Mouse (Mus musculus) lung, postnatal 10 days (tissue): Measurements from ENCODE around the gene Wnt6.
A peak's percentile ranks its signal among the peaks of the same experiment; 100 is the strongest.

ENCODE experiments used
- DNase-seq: peaks from one replicate; pipeline ENCODE4 v3.0.0; 2021

Gene Wnt6

DNA sequence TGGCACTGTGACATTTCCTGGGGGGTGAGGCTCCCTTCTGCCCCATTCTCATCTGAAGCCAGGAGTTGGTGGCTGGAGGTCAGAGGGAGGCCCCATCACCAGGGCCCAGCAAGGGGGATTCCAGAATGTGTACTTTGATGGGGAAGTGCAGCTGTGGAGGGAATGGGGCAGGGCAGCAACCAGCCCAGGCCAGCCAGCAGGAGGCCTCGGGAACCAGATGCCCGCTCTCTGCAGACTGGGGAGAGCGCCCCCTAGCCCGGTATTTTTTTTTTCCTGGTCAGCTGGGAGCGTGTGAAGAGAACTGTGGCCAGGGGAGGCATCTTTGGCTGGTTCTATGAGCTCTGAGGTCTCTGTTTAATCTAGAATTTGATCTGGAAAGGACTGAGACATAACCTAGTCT lies 4.1 kb downstream of the Wnt6 start:
- peak; percentile 44 for DNase-seq

DNA sequence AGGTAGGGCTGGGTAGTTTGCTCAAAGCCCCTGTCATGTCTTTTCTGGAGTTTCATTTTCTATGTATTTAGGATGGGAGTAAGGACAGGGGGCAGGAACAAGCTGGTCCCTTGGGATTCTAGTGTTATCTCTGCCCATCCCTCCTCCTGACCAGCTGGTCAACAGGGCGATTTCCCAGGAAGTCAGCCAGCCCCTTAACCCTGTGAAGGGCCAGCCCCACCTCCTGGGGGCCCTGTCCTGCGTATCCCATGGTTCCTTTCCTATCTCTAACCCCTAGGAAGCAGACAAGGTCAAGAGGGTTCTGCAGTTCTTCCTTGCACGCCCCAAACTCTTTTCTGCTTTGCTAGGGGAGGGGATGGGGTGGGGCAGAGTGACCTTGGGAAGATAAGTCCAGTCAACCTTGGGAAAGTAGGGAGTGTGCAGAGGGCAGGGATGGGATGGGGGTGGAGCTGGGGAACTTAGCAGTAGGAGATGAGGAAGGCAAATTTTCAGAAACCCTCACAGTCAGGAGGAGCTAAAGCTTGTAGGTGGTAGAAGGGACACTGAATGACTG lies 7.3 kb downstream of the Wnt6 start:
- no peak for DNase-seq

DNA sequence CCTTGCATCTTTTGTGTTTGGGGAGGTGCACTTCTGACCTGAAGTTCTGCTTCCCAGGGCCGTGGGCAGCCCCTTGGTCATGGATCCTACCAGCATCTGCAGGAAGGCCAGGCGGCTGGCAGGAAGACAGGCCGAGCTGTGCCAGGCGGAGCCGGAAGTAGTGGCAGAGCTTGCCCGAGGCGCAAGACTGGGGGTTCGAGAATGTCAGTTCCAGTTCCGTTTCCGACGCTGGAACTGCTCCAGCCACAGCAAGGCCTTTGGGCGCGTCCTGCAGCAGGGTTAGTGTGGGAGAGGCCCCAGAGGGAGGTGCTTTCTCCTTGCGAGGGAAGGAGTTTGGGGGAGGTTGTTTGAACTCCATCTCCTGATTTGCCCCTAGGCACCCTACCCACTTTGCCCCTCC lies 10.4 kb downstream of the Wnt6 start:
- DNase-seq: peak; percentile 32

DNA sequence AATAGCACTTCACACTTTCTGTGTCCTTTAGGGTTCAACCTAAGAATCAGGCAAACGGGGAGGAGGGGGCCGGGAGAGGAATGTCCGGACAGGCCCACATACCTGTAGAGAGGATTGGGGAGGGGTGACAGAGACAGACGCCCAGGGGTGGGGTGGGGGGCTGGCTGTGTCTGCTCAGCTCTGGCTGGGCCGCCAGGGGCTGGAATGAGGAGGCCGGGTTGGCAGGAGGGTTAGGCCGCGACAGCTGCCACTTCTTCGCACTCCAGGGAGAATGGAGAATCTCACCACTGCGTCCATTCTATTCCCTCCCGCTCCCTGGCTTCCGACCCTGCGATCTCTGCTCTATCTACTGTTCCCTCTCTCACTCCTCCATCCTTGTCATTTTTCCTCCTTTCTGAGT lies 11.9 kb downstream of the Wnt6 start:
- DNase-seq: no peak

DNA sequence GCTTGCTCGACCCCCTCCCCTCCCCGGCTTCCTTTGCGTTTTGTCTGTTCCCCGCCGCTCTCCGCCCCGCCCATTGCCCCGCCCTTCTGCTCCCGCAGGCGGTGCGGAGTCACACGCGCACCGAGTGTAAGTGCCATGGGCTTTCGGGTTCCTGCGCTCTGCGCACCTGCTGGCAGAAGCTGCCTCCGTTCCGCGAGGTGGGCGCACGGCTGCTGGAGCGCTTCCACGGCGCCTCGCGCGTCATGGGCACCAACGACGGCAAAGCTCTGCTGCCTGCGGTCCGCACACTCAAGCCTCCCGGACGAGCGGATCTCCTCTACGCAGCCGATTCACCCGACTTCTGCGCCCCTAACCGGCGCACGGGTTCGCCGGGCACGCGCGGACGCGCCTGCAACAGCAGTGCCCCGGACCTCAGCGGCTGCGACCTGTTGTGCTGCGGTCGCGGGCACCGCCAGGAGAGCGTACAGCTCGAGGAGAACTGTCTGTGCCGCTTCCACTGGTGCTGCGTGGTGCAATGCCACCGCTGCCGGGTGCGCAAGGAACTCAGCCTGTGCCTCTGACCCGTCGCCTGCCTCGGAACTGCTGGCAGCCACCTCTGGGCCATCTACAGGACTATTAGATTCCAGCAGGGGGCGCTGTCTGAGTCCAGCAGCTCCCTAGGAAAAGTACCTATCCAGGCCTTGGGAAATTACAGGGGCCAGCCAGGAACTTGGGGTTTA lies 12.5 kb downstream of the Wnt6 start:
- peak; percentile 72 for DNase-seq

DNA sequence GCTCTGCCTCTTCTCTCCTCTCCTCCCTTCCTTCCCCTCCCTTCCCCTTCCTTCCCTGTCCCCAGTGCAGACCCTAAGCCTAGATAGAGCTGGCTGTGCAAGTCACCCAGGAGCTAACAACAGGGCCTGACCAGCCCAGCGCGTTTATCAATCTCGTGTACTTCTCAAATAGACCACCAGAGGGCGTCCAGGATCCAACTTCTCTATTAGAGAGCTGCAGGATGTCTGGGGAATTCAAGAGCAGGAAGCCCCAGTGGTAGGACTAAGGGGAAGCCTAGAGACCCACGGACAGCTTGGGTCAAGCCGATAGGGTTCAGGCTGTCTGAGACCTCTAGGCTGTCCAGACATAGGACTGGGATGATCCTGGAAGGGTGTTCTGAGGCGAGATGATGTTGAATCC lies 16.2 kb downstream of the Wnt6 start:
- peak; percentile 87 for DNase-seq

DNA sequence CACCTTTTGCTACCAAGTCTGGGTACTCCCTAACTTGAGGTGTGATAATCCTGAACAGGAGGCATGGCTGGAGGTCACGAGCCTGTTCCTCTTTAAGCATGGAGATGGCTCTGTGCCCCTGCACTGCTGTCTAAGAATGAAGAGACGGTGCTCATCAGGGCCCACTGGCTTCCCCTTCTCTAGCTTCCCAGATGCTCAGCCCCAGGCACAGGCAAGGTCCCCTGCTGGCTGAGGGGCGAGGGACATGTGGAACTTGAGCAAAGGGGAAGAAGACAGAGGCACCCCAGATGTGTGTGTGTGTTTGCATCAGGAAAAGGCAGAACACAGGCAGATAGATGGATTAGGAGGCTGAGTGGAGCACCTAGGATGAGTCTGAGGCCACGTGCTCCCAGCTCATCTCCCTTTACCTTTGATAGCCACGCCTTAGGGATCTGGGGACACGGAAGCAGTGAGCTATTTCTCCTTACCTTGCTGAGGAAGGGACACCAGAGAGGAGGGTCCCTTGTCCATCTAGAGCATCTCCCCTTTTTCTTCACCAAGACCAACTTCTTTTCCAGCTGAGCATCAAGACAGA lies 17.0 kb downstream of the Wnt6 start:
- DNase-seq: no peak

DNA sequence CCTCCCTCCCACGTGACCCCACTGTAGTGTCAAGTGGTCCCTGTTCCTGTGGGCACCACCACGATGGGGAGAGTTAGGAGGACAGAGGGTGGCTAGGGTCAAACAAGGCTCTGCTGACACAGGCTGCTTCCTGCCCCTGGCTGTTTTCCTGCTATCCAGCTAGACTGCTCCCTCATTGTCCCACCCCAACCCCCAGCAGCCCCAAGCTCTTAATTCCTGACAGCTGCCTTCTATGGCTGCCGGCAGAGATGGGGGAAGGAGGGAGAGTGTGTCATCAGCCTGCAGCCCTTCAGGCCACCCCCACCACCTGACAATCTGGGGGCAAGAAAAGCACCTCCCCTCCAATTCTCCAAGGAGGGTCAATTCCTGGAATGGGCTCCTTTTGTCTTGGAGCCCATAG lies 18.4 kb downstream of the Wnt6 start:
- DNase-seq: no peak

DNA sequence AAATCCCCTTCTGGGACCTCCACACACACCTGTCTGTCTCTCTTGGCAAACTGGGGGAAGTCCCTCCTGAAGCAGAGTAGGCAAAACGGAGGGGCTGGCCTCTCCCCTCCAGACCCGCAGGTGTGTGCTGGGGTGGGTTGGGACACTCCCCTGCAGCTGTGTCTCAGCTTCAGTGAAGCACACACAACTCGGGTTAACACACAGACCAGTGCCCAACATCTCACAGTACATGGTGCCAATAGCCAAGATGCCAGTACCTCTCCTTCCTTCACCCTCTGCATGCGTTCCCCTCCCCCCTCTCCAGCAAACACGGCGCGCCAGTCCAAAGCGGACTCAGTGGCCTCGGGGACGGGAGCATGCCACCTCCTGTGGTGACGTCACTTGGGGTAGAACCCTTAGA lies 19.6 kb downstream of the Wnt6 start, which contains the start of gene Wnt10a:
Gene Wnt10a (plus strand): TSS at position 268 of the 400 bp plus-strand sequence.
- DNase-seq: no peak

DNA sequence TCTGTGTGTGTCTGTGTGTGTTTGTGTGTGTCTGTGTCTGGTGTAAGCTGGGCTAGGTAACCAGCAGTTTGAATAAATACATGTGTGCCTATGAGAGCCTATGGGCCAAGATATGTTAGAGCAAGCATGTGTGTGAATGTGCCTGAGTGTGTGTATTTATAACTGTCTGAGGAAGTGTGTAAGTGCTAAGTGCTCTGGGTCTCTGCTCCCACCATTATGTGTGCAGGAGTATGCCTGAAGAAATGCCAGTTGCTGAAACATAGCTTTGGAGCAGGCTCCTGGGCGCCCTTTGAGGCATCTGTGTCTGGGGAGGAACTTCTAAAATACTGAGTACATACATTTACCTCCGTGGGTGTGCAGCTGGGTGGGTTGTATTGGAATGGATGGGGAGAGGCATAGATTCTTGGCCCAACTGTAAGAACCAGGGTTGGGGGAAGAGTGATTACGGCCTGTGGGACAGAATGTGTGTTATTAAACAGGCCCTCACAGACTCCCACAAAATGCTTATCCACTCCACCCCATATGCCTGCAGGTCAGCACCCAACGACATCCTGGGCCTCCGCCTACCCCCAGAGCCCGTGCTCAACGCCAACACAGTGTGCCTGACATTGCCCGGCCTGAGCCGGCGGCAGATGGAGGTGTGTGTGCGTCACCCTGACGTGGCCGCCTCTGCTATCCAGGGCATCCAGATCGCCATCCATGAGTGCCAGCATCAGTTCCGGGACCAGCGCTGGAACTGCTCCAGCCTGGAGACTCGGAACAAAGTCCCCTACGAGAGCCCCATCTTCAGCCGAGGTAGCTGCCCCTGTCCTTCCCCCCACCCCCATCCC lies 21.4 kb downstream of the Wnt6 start:
- DNase-seq: no peak

DNA sequence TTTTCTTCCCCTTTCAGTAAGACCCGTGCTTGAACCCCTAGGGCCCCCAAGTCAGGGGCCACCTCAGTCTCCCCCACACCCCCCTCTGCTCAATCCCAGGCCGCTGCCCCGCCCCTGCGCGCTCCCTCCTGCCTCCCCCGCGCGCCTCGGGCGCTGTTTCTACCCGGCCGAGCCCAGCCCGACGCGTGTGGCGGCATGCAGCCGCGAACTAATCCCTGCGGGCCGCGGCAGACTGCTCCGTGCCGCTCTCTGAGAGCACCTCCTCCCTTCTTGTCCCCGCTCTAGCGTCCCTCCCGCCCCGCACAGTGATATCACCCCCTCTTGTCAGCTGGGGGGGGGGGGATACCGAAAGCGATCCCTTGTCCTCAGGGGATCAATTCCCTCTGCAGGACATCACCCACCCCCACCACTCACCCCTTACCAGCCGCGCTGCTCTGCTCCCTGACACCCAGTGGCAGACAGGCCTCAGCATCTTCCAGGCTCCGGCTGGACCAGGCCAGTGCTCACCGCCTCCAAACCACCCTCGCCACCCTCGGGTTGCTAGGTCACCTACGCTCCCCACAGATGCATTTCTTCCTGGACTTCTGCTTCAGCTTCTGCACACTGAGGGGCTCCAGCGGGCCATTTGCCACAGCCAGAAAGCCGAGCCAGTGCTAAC lies 22.9 kb downstream of the Wnt6 start:
- DNase-seq: peak; percentile 27

DNA sequence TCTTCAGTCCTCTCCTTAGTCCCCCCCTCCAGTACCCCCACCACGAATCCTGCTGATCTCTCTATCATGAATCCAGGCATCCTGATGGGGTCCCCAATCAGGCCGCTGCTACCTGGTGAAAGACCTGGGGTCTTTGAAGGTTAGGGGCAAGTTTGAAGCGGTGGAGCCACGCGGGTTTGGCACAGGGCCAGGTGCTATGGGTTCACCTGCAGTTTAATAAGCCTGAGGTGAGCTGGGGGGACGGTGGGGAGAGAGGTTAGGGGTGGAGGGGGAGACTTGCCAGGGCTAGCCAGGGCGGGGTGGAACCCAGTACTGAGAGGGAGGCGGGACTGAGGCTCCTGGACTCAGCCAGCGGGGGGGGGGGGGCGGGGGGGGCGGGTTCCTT lies 23.4 kb downstream of the Wnt6 start:
- DNase-seq: no peak

DNA sequence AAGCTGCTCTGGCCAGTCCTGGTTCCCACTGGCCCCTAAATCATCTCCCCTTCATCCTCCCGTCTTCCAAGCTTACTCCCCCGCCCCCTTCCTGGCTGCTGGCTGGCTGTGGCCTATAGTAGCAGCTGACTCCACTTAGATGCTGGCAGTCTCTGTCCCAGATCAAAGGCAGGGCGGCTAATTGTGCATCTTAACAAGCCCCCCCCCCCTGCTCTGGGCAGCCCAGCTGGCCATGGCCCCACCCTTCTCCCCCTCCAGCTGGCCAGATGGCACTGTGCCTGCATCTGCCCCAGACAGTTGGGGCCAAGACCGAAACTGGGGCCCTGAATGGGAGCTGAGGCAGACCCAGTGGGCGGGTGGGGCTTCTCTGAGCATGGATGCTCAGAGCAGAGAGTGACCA lies 25.8 kb downstream of the Wnt6 start:
- DNase-seq: peak; percentile 72

DNA sequence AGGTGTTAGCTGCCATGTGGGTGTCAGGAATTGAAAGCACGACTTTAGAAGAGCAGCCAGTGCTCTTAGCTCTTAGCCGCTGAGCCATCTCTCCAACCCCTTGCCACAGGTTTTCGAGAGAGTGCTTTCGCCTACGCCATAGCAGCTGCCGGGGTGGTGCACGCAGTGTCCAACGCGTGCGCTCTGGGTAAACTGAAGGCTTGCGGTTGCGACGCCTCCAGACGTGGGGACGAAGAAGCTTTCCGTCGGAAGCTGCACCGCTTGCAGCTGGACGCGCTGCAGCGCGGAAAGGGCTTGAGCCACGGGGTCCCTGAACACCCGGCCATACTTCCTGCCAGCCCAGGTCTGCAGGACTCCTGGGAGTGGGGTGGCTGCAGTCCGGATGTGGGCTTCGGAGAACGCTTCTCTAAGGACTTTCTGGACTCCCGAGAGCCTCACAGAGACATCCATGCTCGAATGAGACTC lies 28.8 kb downstream of the Wnt6 start:
- DNase-seq: no peak

DNA sequence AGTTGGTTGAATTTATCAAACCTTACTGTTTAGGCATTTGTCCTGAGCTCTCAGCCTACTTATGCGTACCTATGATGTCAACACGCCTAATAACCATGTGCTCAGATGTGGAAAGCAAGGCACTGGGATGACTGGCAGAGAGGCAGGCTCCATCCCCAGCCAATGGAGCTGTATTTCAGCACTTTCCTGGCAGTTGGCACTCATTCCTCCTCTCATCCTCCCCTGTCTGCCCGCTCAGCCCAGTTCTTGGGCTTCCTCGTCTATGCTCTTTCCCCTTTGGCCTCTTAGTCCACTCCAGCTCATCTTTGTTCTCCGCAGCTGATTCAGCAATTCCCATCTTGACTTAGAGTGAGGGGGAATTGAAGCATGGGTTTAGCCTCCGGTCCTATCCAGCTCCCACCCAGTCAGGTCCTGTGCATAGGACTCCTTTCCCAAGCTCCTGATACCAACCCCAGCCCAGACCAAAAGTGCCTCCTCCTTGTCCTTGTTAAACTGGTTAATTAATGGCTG lies 30.0 kb downstream of the Wnt6 start:
- no peak for DNase-seq

DNA sequence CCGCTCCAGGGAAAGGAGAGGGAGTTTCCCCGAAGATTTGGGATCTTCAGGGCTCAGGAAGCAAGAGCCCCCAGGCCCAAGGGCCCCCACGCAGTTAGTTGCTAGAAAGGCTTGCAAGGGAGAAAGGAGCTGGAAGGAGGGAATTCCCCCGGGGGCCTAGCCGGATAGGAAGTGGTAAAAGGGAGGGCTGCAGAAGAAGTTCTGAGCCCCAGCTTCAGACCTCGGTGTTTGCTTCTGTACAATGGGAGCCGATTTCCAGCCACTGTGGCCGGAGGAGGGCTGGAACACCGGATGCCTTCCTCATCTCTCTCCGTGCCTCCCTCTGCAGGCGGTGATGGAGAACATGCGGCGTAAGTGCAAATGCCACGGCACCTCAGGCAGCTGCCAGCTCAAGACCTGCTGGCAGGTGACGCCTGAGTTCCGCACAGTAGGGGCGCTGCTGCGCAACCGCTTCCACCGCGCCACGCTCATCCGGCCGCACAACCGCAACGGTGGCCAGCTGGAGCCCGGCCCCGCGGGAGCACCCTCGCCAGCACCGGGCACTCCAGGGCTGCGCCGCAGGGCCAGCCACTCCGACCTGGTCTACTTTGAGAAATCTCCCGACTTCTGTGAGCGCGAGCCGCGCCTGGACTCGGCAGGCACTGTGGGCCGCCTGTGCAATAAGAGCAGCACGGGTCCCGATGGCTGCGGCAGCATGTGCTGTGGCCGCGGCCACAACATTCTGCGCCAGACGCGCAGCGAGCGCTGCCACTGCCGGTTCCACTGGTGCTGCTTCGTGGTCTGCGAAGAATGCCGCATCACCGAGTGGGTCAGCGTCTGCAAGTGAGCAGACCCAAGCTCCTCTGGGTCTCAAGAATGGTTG lies 31.3 kb downstream of the Wnt6 start:
- peak; percentile 69 for DNase-seq

DNA sequence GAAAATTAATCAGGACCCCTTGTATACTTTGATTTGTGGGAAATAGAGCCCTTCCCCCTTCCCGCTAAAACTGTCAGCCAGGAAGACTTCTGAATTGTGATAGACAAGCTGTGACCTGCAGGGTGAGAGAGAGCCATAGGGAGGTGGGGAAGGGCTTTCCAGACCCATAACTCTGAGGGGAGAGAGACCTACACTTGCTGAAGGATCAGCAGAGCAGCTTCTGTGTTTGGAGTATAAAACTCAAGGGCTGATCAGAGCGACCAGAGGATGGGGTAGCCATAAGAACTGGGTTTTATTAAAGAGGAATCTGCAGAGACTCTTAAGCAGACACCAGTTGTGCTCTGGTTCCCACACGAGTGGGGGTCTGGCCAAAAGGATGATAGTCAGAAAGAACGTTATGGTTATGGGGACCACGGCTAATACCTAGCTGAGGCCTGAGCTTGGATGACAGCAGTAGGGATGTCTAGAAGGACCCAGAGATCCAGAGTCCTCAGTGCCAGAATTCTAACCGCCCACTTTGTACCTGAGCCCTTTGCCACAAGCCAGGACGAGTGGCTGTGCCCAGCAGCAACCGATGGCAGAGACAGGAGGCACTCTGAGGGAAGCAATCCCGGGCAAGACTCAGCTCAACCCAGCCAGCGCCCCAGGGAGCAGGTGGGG lies 32.6 kb downstream of the Wnt6 start:
- no peak for DNase-seq

DNA sequence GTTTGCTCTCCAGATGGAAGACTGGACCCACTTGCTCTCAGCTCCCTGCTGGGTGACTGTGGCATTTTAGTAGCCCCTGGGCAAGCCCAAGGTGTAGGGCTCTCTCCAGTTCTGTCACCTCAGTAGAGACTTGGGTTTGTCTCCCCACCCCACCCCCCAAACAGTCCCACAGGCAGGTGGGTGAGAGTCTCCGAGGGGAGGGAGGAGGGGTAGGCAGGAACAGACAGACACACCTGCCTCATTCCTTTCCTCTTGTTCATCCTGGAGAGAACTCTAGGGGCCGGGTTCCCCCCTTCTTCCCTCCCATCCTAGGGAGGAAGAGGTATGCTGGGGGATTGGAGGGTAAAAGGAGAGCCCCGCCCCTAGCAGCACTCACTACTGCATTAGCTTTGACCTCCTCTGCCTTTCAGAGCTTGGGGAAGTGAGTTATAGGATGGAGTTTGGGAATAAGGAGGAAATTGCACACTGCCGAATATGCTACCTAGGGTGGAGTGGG lies 33.7 kb downstream of the Wnt6 start:
- no peak for DNase-seq

DNA sequence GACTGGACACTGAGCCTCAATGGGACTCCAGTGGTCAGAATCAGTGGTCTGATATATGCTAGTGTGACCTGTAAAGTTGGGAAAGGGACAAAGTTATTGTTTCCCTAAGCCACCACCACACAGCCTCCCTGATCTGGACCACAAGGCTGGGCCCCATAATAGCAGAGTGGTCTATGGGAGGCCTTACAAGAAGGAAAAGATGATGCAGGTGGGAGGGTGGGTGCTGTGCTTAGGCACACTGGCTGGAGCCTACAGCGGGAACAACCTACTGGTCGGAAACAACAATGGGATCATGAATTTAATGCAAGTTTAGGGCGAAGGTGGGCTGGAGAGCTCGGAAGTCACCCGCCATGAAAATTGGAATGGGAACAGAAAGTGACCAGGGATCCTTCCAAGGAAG lies 34.2 kb downstream of the Wnt6 start:
- DNase-seq: no peak

DNA sequence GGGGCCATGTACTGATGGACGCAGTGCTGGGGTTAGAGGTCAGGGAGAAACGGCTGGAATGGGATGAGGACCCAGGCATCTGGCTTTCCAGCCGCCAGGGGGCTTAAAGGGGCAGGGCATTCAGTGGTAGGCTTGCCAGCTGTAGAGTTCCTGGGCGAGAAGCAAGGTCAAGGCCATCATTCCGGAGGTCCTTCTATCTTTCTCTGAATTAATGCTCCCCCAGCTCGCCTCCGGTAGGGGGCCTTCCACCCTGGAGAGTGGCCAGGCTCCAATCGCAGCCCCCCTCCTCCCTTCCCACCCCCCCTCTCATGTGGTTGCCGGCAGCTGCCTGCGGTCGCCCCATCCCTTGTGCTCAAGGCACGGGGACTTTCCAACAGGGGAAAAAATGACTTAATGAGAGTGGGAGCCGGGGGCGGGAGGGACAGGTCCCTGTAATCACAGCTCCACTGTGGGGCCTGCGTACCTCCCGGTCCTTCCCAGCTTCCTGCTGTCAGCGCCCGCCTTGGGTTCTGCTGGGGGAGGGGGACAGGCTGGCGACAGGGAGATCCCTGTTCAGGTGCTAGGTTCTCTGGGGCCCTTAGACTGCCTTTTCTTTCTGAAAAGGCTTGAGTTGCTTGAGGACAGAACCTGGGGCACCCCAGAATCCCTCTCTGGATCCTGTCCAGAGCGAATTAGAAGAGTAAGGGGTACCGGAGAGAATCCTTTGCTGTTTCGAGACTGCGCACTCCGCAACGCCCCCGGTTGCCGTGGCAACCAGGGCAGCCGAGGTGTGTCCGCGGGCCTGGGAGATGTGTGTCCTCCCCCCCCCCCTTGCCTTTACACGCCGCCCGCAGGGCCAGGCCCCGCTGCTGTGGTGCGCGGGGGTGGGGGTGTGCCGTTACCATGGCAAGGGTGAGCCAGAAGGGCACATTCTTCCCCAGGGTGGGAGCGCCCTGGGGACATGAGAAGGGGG lies 34.9 kb downstream of the Wnt6 start:
- DNase-seq: peak; percentile 52
